Mouse (Mus musculus) CD4-positive naive resting alpha-beta T cell, adult 76 days (primary cell): ENCODE results near the gene C87414. TPM values are rescaled to one million over a fixed set of nuclear protein-coding genes. Genes with fewer than 3 reads are reported as not detected.

Experiments used
- total RNA-seq: library from RNA; stranded (reverse); gene quantifications from one replicate; pipeline ENCODE4 v1.2.4, GENCODE M21; 2023

The C87414 gene
- total RNA-seq, result not detected

GRCm38 (mm10) chr5:93671451-93671850 is at the start of gene C87414:
TSS of gene C87414 (minus strand) at chr5:93671551.

Other genes with a start within 250 kb of the C87414 start
- gene Gm16427, start 131.4 kb downstream of the C87414 start, total RNA-seq, result not detected
- gene Gm7792, start 172.2 kb upstream of the C87414 start, total RNA-seq, result not detected